Mouse (Mus musculus) lung, embryonic 16.5 days (tissue): ENCODE data around the gene Dedd2. TPM values are rescaled to one million over a fixed set of nuclear protein-coding genes. Genes with fewer than 3 reads are reported as not detected.

Experiments
- ATAC-seq: fragments of 200-750 bp; cut with Nextera tagmentation; 2 replicates; pipeline ENCODE4 v1.8.0; 2017; ENCODE audit warnings: low read depth, mild to moderate bottlenecking, moderate library complexity
- H3K27ac ChIP-seq: fragments of 300-500 bp; sonication (generic); 2 replicates; pipeline ENCODE4 v1.5.1; 2014; ENCODE audit warnings: mild to moderate bottlenecking, control low read depth, low read length
- H3K27me3 ChIP-seq: fragments of 300-500 bp; sonication (generic); 2 replicates; pipeline ENCODE4 v1.6.1; 2014; ENCODE audit warnings: low read depth, low read length, mixed read lengths; ENCODE audit not compliant: control insufficient read depth, insufficient read depth
- H3K36me3 ChIP-seq: fragments of 300-500 bp; sonication (generic); 2 replicates; pipeline ENCODE4 v1.6.1; 2014; ENCODE audit warnings: low read length; ENCODE audit not compliant: control insufficient read depth, insufficient read depth
- H3K4me1 ChIP-seq: fragments of 300-500 bp; sonication (generic); replicated peaks from 2 replicates; pipeline ENCODE4 v1.6.1; 2014; ENCODE audit warnings: low read length, mixed read lengths; ENCODE audit not compliant: control insufficient read depth, insufficient read depth
- H3K4me2 ChIP-seq: fragments of 300-500 bp; sonication (generic); 2 replicates; pipeline ENCODE4 v1.6.1; 2014; ENCODE audit warnings: low read depth, low read length, control low read depth
- H3K4me3 ChIP-seq: fragments of 300-500 bp; sonication (generic); 2 replicates; pipeline ENCODE4 v1.5.1; 2014; ENCODE audit warnings: mild to moderate bottlenecking, low read length, control low read depth
- H3K9ac ChIP-seq: fragments of 300-500 bp; sonication (generic); 2 replicates; pipeline ENCODE4 v1.6.1; 2014; ENCODE audit warnings: low read length, control low read depth
- H3K9me3 ChIP-seq: fragments of 300-500 bp; sonication (generic); 2 replicates; pipeline ENCODE4 v1.6.1; 2016; ENCODE audit warnings: low read length; ENCODE audit not compliant: control insufficient read depth
- WGBS: fragments of 180-500 bp; shearing (Covaris S2); extraction: QIAGEN DNeasy Blood & Tissue Kit; methylation state at CpG from one replicate; pipeline ENCODE4 v1.1.7; 2014; 5-methylcytosine and 5-hydroxymethylcytosine counted together
- microRNA-seq: library from miRNA; unstranded; fragments of <30 nt; microRNA quantifications from one replicate; pipeline ENCODE4, GENCODE M21; 2016
- polyA plus RNA-seq: library from polyadenylated mRNA; unstranded; fragments of >200 nt; fragmentation: Nextera tagmentation; extraction: Ambion mirVana; gene quantifications from 2 replicates; pipeline ENCODE4 v1.2.1, GENCODE M21; 2015

Dedd2 gene
- polyA plus RNA-seq, 1 experiment from 2014 or later: 9.0 TPM

DNA sequence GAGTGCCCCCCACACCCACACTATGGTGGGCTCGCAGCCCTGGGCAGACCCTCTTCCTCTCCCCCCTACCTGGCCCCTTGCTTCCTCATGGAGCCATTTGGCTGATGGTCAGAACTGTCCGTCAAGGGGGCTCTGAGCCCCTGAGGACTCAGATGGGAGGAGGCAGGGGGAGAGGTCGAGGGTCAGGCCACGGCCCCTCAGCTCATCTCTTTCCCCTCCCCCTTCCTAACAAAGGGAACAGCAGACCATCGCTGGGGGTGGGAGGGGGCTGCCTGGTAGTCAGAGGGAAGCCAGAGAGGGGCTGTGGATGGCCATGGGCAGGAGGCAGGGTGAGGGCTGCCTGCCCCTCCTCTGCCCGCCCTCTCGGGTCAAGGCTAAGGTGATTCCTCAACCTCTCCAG lies 69.4 kb downstream of the Dedd2 start:
- 0 out of 2 replicates have a peak, but pooled peaks cover 2% of the 10 kb centered on the region for H3K4me1 ChIP-seq

DNA sequence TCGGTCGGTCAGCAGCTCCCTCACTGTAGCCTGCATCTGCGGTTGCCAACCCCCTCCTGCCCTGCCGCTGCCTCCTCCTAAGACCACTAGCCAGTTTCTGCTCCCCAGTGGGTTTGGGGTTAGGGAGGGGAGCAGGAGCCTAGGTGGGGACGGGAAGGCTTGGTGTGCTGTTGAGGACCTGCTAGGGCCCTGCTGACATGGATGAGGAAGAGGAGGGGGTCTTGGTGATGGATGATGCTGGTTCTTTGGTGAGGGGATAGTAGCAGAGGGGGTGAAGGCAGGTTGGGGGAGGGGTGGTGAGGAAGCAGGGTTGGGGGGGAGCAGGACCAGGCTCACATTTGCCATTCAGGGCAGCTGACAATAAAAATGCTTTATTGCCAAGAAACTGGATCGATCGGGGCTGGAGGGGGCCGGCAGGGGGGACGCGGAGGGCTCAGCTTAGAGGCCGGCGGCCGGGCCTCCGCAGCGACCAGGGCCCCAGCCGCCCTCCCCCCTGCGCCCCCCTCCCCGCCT lies 70.2 kb downstream of the Dedd2 start:
- Histone ChIP-seq H3K9me3 (no peaks in the 10 kb centered on the region), H3K4me1 (no peaks in the 10 kb centered on the region), H3K4me2 (no peak overlapping the region), H3K27ac (no peak overlapping the region), H3K27me3 (peaks cover 24% of the 10 kb centered on the region), H3K4me3 (no peak overlapping the region), H3K9ac (no peak overlapping the region), H3K36me3 (no peaks in the 10 kb centered on the region)
- ATAC-seq: no peak
- 3% methylated on average over 14 of the region's 18 CpGs for WGBS

More for the DNA sequence above, 69.4 kb downstream of the Dedd2 start:
- no peak for ATAC-seq
- Histone ChIP-seq H3K36me3 (no peaks in the 10 kb centered on the region), H3K9ac (no peak overlapping the region), H3K4me2 (no peak overlapping the region), H3K27ac (no peak overlapping the region), H3K4me3 (no peak overlapping the region), H3K9me3 (no peaks in the 10 kb centered on the region), H3K27me3 (peaks cover 25% of the 10 kb centered on the region)
- 2% methylated on average over 7 of the region's 7 CpGs for WGBS

Small RNA genes lying within 50 kb of the gene (microRNA-seq; reads per million reads assigned to microRNA genes)
- gene Mir7048: not detected

Other genes starting within 250 kb of the Dedd2 start
- gene Rabac1, start 247.9 kb downstream of the Dedd2 start, polyA plus RNA-seq: 180 and 202 TPM in 2 replicates
- 1.0 and 2.1 TPM in 2 replicates for gene Atp1a3, start 214.7 kb downstream of the Dedd2 start, polyA plus RNA-seq
- gene Grik5, start 148.3 kb downstream of the Dedd2 start, polyA plus RNA-seq: 3.5 and 3.6 TPM in 2 replicates
- 28.9 and 30.5 TPM in 2 replicates for gene Zfp574, start 148.0 kb downstream of the Dedd2 start, polyA plus RNA-seq
- gene Pou2f2, start 40.9 kb downstream of the Dedd2 start, polyA plus RNA-seq: 0.58 TPM in 2 replicates
- 2.3 and 2.5 TPM in 2 replicates for gene Zfp526, start 810 bp upstream of the Dedd2 start, polyA plus RNA-seq
- gene Gsk3a, start 17.2 kb upstream of the Dedd2 start, polyA plus RNA-seq: 7.1 and 8.2 TPM in 2 replicates
- 10.5 and 13.6 TPM in 2 replicates for gene Erf, start 30.1 kb upstream of the Dedd2 start, polyA plus RNA-seq
- 23.5 and 28.9 TPM in 2 replicates for gene Cic, start 47.1 kb upstream of the Dedd2 start, polyA plus RNA-seq
- gene Pafah1b3, start 77.4 kb upstream of the Dedd2 start, polyA plus RNA-seq: 170 and 173 TPM in 2 replicates
- 0.13 TPM in 1 of 2 replicates, not detected in the other for gene Prr19, start 80.8 kb upstream of the Dedd2 start, polyA plus RNA-seq
- 0.14 and 0.49 TPM in 2 replicates for gene Tmem145, start 85.5 kb upstream of the Dedd2 start, polyA plus RNA-seq
- 11.8 and 12.1 TPM in 2 replicates for gene Megf8, start 96.5 kb upstream of the Dedd2 start, polyA plus RNA-seq
- 0.33 and 2.9 TPM in 2 replicates for gene Cnfn, start 149.1 kb upstream of the Dedd2 start, polyA plus RNA-seq
- 9.4 and 11.4 TPM in 2 replicates for gene Lipe, start 178.1 kb upstream of the Dedd2 start, polyA plus RNA-seq
- gene Cxcl17, start 192.3 kb upstream of the Dedd2 start, polyA plus RNA-seq: 0.49 TPM in 1 of 2 replicates, not detected in the other